Mouse (Mus musculus): ENCODE results near the gene Fam160a2.
A peak's percentile ranks its signal among the peaks of the same experiment; 100 is the strongest.

Fam160a2 gene

GRCm38 (mm10) chr7:105399935-105400624, at the start of gene Fam160a2:
Gene Fam160a2, minus strand, starts transcription at chr7:105400054.
- DNase-seq (ENCODE audit: low read depth), result peak; percentile 100

GRCm38 (mm10) chr7:105445076-105445475, 45.2 kb upstream of the Fam160a2 start:
- no peak for DNase-seq (ENCODE audit: low read depth)

GRCm38 (mm10) chr7:105441426-105441825, 41.6 kb upstream of the Fam160a2 start:
- DNase-seq (ENCODE audit: low read depth), result no peak

GRCm38 (mm10) chr7:105437979-105438772, 38.3 kb upstream of the Fam160a2 start:
- DNase-seq (ENCODE audit: low read depth), result no peak

GRCm38 (mm10) chr7:105434798-105435197, 34.9 kb upstream of the Fam160a2 start:
- DNase-seq (ENCODE audit: low read depth), result no peak

GRCm38 (mm10) chr7:105433859-105434258, 34.0 kb upstream of the Fam160a2 start:
- no peak for DNase-seq (ENCODE audit: low read depth)

- no peak for DNase-seq (ENCODE audit: low read depth)
Observed at GRCm38 (mm10) chr7:105432058-105432457, 32.2 kb upstream of the Fam160a2 start.

GRCm38 (mm10) chr7:105426051-105426450, 26.2 kb upstream of the Fam160a2 start:
- no peak for DNase-seq (ENCODE audit: low read depth)

GRCm38 (mm10) chr7:105425424-105426043, 25.7 kb upstream of the Fam160a2 start, which contains the start of gene Cckbr:
Gene Cckbr, plus strand, starts transcription at chr7:105425731.
- no peak for DNase-seq (ENCODE audit: low read depth)

GRCm38 (mm10) chr7:105424368-105424767, 24.5 kb upstream of the Fam160a2 start:
- no peak for DNase-seq (ENCODE audit: low read depth)

GRCm38 (mm10) chr7:105420903-105421302, 21.0 kb upstream of the Fam160a2 start:
- no peak for DNase-seq (ENCODE audit: low read depth)

- no peak for DNase-seq (ENCODE audit: low read depth)
Observed at GRCm38 (mm10) chr7:105418106-105418505, 18.3 kb upstream of the Fam160a2 start.

- DNase-seq (ENCODE audit: low read depth), result no peak
Observed at GRCm38 (mm10) chr7:105416529-105416928, 16.7 kb upstream of the Fam160a2 start.

- DNase-seq (ENCODE audit: low read depth), result no peak
Observed at GRCm38 (mm10) chr7:105414385-105414784, 14.5 kb upstream of the Fam160a2 start.

- DNase-seq (ENCODE audit: low read depth), result peak; percentile 40
Observed at GRCm38 (mm10) chr7:105411874-105412632, 12.2 kb upstream of the Fam160a2 start.

- no peak for DNase-seq (ENCODE audit: low read depth)
Observed at GRCm38 (mm10) chr7:105406322-105406721, 6.5 kb upstream of the Fam160a2 start.

- no peak for DNase-seq (ENCODE audit: low read depth)
Observed at GRCm38 (mm10) chr7:105404268-105404667, 4.4 kb upstream of the Fam160a2 start, which contains the start of gene Cnga4. Gene Cnga4, plus strand, starts transcription at chr7:105404568.

GRCm38 (mm10) chr7:105399058-105399934, 558 bp downstream of the Fam160a2 start:
- DNase-seq (ENCODE audit: low read depth), result peak; percentile 11

- no peak for DNase-seq (ENCODE audit: low read depth)
Observed at GRCm38 (mm10) chr7:105396126-105396525, 3.7 kb downstream of the Fam160a2 start.

- DNase-seq (ENCODE audit: low read depth), result no peak
Observed at GRCm38 (mm10) chr7:105395131-105395820, 4.6 kb downstream of the Fam160a2 start.
